Comparison of ENCODE assay signal across 7 mouse cellular contexts in the genomic region with DNA sequence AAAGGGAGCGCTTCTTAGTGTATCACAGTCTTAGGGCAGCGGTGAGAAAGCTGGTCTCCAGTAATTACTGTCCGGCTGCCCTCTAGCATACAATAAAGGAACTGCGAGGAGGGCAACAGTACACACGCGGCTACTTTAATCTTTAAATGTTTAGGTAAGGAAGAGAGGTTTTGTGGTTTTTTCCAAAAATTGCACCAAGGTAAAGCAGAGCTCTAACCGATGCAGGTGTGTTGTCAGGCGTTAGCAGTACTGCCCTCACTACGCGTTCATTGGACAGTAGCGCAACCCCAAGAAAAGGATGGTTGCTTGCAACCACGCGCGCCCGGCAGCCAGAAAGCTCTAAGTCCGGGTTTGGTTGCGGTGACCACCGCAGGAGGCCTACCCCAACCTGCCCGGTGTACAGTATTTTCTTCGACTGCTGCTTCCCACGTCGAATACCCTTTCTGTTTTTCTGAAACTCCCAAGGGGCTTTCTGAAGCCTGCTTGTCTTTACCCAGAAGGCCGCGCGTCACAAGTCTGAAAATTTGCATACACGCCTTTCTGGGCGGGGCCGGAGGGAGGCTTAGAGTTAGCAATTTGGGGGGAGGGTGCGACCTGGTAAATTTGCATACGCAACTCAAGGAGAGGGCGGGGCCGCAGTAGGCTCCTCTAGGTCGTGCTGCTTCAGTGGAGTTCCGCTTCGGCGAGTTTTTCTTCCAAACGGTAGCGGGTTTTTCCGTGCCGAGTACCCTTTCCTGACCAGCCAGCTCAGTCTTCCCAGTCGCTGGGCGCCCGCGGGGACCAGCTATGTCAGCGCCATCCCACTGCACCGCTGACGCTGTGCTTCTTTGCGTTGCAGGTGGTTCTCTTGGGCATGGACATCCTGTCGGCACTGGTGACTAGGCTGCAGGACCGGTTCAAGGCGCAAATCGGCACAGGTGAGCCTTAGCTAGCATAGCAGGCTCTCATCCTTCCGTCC.
DNase-seq lines count a peak whose midpoint lies in the region; ATAC-seq lines count a peak whose summit lies in the region.

No protein-coding gene starts in this region.

- peak overlapping the region; percentile 54 for H3K9ac ChIP-seq in intestine, embryonic 15.5 days

- peak; percentile 94 for DNase-seq in adrenal gland, adult 2 months
- peak; percentile 92 for DNase-seq in embryo, embryonic 11.5 days (ENCODE audit: low read depth, low spot score)
- DNase-seq in gastrocnemius, postnatal 36 days = peak; percentile 82 to 87
- peak; percentile 88 to 93 for DNase-seq in left cerebral cortex, postnatal 25 days (ENCODE audit: low spot score in 2 of 2)
- peak; percentile 91 for DNase-seq in midbrain, embryonic 10.5 days (ENCODE audit: low spot score)
- peak; percentile 84 for DNase-seq in right cerebral cortex, postnatal 4 days

- peak; percentile 96 for ATAC-seq in intestine, embryonic 15.5 days

- under 1% methylated on average over 53 of the region's 53 CpGs for WGBS in intestine, embryonic 15.5 days
- WGBS in midbrain, embryonic 10.5 days = 2% methylated on average over 53 of the region's 53 CpGs

- no peaks in the 10 kb centered on the region for H3K27me3 ChIP-seq in intestine, embryonic 15.5 days (replicated peaks)
- H3K27me3 ChIP-seq in midbrain, embryonic 10.5 days (ENCODE audit: low read depth, poor library complexity, severe bottlenecking) = no peaks in the 10 kb centered on the region

- peak overlapping the region; percentile 96 for H3K27ac ChIP-seq in intestine, embryonic 15.5 days
- peak overlapping the region; percentile 92 for H3K27ac ChIP-seq in midbrain, embryonic 10.5 days (replicated peaks)

- intact Hi-C loops in gastrocnemius, postnatal 36 days (cut with DNase I) = loop anchor here (1.0 to 5.0 kb wide), 3 partner anchors 42 to 122 kb away; a partner anchor contains a TSS
- intact Hi-C loops in left cerebral cortex, postnatal 25 days (cut with DNase I) = loop anchor here (1.0 to 5.0 kb wide), 2 partner anchors 70 to 122 kb away; a partner anchor contains a TSS

- H3K36me3 ChIP-seq in intestine, embryonic 15.5 days = 0 out of 2 replicates have a peak, but pooled peaks cover 13% of the 10 kb centered on the region
- peaks cover 42% of the 10 kb centered on the region for H3K36me3 ChIP-seq in midbrain, embryonic 10.5 days

- peak overlapping the region; percentile 68 for H3K4me2 ChIP-seq in intestine, embryonic 15.5 days (replicated peaks)

- H3K9me3 ChIP-seq in intestine, embryonic 15.5 days = no peaks in the 10 kb centered on the region
- no peaks in the 10 kb centered on the region for H3K9me3 ChIP-seq in midbrain, embryonic 10.5 days (replicated peaks)

- peak overlapping the region; percentile 49 for H3K4me3 ChIP-seq in intestine, embryonic 15.5 days (replicated peaks)
- peak overlapping the region; percentile 59 for H3K4me3 ChIP-seq in midbrain, embryonic 10.5 days

- H3K4me1 ChIP-seq in intestine, embryonic 15.5 days (replicated peaks) = peaks cover 14% of the 10 kb centered on the region; the same call in 1 of the 2 replicates
- peaks cover 39% of the 10 kb centered on the region for H3K4me1 ChIP-seq in midbrain, embryonic 10.5 days

Comparison
In these comparisons a context has a peak if more than half of its experiments do, and no peak if none do; other contexts are left out.
1. Peak in every context shown above with its lines: DNase-seq, ATAC-seq, H3K4me3 ChIP-seq and H3K27ac ChIP-seq.